In genomic region chr10:63244055-63244671, GRCm38 (mm10) we compare ENCODE assay signal across 8 mouse cellular contexts. TPM values are rescaled to one million over a fixed set of nuclear protein-coding genes. Genes with fewer than 3 reads are reported as not detected.
DNase-seq lines count a peak whose midpoint lies in the region; ATAC-seq and TF ChIP-seq lines count a peak whose summit lies in the region.

No protein-coding gene starts in this region.

- H3K9me3 ChIP-seq in intestine, postnatal 0 days (ENCODE audit: control insufficient read depth), result no peaks in the 10 kb centered on the region

- TF ChIP-seq CTCF in Patski (IDR thresholded peaks at IDR 0.05), result no peak
- no peak; the same call in 1 of the 2 replicates for TF ChIP-seq CTCF in intestine, postnatal 0 days (IDR thresholded peaks at IDR 0.05; ENCODE audit: low read depth)

- H3K27ac ChIP-seq in intestine, postnatal 0 days (ENCODE audit: low read depth, low read length), result peak overlapping the region; percentile 99

- no peaks in the 10 kb centered on the region for H3K4me1 ChIP-seq in intestine, postnatal 0 days (replicated peaks; ENCODE audit: control insufficient read depth, insufficient read depth, low read length)

- in situ Hi-C loops in Patski (cut with MboI; ENCODE audit: low pct_unique_long_range_greater_than_20kb), result no loop called here

- peak overlapping the region; percentile 98 for H3K4me3 ChIP-seq in intestine, postnatal 0 days (ENCODE audit: low read depth, low read length)

- peak overlapping the region; percentile 74 for H3K4me2 ChIP-seq in intestine, postnatal 0 days (replicated peaks; ENCODE audit: low read depth)

- POLR2A ChIA-PET in Patski (lab: Charles Lee), result interaction anchor here (0.6 kb wide), 1 partner anchor 592 kb away, joined by 5 read pairs; no protein-coding TSS in a partner anchor

- CTCF ChIA-PET in Patski (lab: Charles Lee), result interaction anchor here (1.0 to 2.1 kb wide), 5 partner anchors 10 to 88 kb away, joined by 3 to 7 read pairs (median 4); no protein-coding TSS in a partner anchor

- under 1% methylated on average over 41 of the region's 41 CpGs for WGBS in intestine, postnatal 0 days

- peak overlapping the region; percentile 92 for H3K9ac ChIP-seq in intestine, postnatal 0 days (ENCODE audit: low read depth, low read length)

- peak; percentile 67 for ATAC-seq in Patski
- ATAC-seq in erythroblast, adult 5-6 weeks (replicated peaks; ENCODE audit: low FRiP score, poor library complexity, severe bottlenecking), result peak; percentile 43
- peak; percentile 72 for ATAC-seq in intestine, postnatal 0 days
- ATAC-seq in monocyte, adult 5-6 weeks (replicated peaks; ENCODE audit: insufficient number of reproducible peaks, low FRiP score, low TSS enrichment, poor library complexity, severe bottlenecking), result peak; percentile 4; the same call in 1 of the 2 replicates

- peak; percentile 34 to 61 for DNase-seq in kidney, postnatal 36 days
- no peak for DNase-seq in kidney, adult 18-20 months
- DNase-seq in Patski (ENCODE audit: low read depth, low spot score), result no peak
- DNase-seq in frontal cortex, postnatal 10 days (ENCODE audit: low spot score in 2 of 2), result no peak
- DNase-seq in layer of hippocampus, postnatal 10 days (ENCODE audit: low spot score in 2 of 2), result no peak

- H3K27me3 ChIP-seq in Patski, result no peaks in the 10 kb centered on the region
- H3K27me3 ChIP-seq in intestine, postnatal 0 days (replicated peaks; ENCODE audit: control insufficient read depth, insufficient read depth, low read length), result no peaks in the 10 kb centered on the region

- no peaks in the 10 kb centered on the region for H3K36me3 ChIP-seq in intestine, postnatal 0 days (ENCODE audit: control insufficient read depth, insufficient read depth)

RNA-seq across cellular contexts. Expression of gene Herc4, which starts 0.6 kb away (rescaled TPM):
- 38.6 TPM for polyA plus RNA-seq in Patski (2021)
- 88.8 and 116 TPM in 2 replicates for total RNA-seq in erythroblast, adult 5-6 weeks (2015; ENCODE audit: low replicate concordance)
- total RNA-seq in erythroblast, adult 5-6 weeks (2017; ENCODE audit: low replicate concordance), result 84.1 and 89.2 TPM in 2 replicates
- 19.2 and 21.4 TPM in 2 replicates for polyA plus RNA-seq in intestine, postnatal 0 days (2015; fragmentation: Nextera tagmentation; extraction: Ambion mirVana)
- total RNA-seq in monocyte, adult 5-6 weeks (2017), result 397 to 474 TPM (median 450 TPM) in 3 replicates
- total RNA-seq in layer of hippocampus, postnatal 10 days (2021), result 10 to 100 TPM; 38.1 to 40.2 TPM

RNA-seq across cellular contexts. Expression of gene Mypn, which starts 40.4 kb away (rescaled TPM):
- not detected for polyA plus RNA-seq in Patski (2021)
- total RNA-seq in erythroblast, adult 5-6 weeks (2015; ENCODE audit: low replicate concordance), result not detected in 2 replicates
- 0.14 TPM in 1 of 2 replicates, not detected in the other for total RNA-seq in erythroblast, adult 5-6 weeks (2017; ENCODE audit: low replicate concordance)
- 0.03 and 0.05 TPM in 2 replicates for polyA plus RNA-seq in intestine, postnatal 0 days (2015; fragmentation: Nextera tagmentation; extraction: Ambion mirVana)
- 0.19 TPM in 1 of 3 replicates, not detected in the others for total RNA-seq in monocyte, adult 5-6 weeks (2017)
- total RNA-seq in layer of hippocampus, postnatal 10 days (2021), result 1 to 10 TPM; 3.7 to 4.2 TPM

Comparison
In these comparisons a context has a peak if more than half of its experiments do, and no peak if none do; other contexts are left out.
1. DNase-seq: peak in kidney, postnatal 36 days (2 of 2); none in kidney, adult 18-20 months (single experiment), Patski (single experiment), frontal cortex, postnatal 10 days (0 of 2) and layer of hippocampus, postnatal 10 days (0 of 2).
2. ATAC-seq: peak in every context shown above with its lines; median percentile 72 in intestine, postnatal 0 days; 67 in Patski; 43 in erythroblast, adult 5-6 weeks; 4 in monocyte, adult 5-6 weeks.